Mouse (Mus musculus) kidney, postnatal 14 days (tissue): ENCODE measurements around the gene Ablim1.
A peak's percentile ranks its signal among the peaks of the same experiment; 100 is the strongest.

ENCODE experiments used
- DNase-seq: peaks from one replicate; pipeline ENCODE4 v3.0.0; 2022; ENCODE audit warnings: mixed read lengths

Gene Ablim1

DNA sequence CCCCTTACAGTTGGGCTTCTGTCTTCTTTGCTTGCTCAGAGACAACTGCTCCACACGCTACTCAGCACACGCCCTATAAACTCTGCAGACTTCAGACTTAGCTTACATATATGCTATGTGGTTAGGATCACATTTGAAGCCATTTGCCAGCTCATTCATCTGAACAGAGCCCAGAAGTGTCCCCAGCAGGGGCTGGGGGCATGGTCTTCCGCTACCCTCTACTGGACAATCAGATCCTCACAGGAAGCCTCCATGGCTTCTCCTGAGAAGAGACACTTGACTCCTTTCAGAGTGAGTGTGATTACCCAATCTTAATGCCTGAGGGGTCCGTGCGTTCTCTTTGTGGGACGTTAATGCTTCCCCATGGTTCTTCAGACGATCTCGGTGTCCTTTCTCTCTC is 59.6 kb downstream of the Ablim1 start:
- DNase-seq = no peak

DNA sequence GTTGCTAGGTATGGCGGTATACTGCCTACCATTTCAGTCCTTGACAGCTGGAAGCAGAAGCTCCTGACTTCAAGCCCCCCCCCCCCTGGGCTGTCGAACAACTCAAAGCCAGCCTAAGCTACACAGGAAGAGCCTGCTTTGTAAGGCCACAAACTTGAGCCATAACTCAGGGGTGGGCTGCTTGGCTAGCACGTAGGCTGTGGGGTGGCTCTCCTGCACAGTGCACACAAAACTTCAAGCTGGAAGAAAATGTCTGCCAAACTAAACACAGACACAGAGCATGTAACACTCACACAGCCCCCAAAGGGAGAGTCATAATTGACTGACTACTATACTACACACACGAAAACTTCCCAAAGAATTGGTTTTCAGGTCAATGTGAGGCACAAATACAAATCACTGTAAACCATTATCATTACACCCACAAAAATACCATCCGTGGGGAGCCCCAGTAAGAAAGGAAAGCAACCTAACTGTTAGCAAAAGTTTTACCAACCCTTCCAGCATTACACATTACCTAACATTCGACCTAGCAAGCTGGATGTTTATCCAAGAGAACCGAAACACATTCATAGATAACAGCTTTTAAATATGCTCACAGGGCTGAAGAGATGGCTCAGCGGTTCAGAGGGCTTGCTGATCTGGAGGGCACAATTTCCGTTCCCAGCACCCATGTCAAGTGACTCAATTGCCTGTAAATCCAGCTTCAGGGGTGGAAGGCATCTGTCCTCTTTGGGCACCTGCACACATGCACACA is 61.8 kb downstream of the Ablim1 start:
- no peak for DNase-seq

DNA sequence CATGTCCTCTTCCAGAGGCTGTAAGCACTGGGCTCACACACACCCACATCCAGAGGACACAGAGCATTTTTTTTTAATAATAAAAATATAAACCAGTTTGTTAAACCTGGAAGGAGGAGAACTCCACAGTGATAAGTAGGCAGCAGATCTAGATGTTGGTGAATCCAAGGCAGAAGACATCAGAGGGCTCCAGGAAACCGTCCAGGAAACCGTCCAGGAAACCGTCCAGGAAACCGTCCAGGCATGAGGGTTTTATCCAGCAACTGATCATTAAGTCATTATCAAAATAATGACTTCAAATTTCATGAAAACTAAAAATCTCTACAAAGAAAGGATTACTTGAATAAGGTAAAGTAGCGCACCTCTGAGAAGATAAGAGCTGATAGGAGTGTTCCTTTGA is 65.9 kb downstream of the Ablim1 start:
- DNase-seq = no peak

DNA sequence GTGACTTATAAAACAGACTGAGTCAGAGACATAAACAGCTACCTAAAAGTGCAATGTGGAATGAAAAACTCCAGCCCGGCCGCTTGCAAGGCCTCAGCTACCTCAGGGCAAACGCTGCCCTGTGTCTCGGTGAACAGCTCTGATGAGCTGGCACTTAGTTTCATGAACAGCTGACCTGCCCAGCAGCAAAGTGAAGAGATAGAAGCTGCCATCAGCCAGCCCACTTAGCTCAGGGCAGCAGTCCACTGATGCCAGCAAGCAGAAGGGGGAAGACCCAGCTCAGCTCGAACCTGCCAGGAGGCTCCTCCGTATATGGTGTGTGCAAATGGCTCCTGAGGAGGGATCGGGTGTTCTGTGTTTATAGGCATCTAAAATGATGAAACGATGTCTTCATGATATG is 67.5 kb downstream of the Ablim1 start:
- no peak for DNase-seq

DNA sequence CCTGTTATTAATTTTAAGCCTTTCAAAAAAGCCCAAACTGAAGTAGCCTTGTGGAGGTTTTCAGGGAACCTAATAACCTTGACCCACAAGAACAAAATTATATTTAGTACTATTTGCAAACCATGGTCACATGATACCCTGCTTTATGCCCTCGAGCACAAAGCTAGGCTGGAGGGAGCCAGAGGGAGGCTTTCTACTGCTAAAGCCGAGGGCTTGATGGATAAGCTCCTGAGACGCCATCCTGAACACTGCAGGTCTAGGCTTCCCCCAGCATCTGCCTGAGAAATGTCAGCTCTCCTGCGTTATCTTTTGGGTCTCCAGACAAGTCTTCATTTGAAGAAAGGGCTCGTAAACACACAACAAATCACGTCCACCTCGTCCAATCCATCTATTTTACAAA is 70.4 kb downstream of the Ablim1 start:
- DNase-seq = no peak

DNA sequence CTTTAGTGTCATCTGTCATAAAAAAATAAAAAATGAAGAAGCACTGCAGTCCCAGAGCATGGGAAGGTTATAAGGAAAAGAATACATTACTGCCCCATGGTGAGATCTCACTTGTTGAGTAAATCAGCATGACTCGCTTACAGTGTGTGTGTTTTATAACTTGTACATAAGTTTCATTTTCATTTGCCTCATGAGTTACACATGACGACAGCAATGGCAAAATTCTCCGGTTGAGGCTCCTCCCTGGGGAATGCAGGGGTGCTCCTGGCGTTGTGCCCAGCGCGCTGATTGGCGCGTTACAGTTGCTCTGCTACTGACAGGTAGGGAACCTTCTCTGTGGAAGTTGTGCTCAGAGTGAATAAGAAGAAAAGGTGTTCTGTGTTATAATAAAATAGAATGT is 71.1 kb downstream of the Ablim1 start:
- DNase-seq = peak; percentile 60

DNA sequence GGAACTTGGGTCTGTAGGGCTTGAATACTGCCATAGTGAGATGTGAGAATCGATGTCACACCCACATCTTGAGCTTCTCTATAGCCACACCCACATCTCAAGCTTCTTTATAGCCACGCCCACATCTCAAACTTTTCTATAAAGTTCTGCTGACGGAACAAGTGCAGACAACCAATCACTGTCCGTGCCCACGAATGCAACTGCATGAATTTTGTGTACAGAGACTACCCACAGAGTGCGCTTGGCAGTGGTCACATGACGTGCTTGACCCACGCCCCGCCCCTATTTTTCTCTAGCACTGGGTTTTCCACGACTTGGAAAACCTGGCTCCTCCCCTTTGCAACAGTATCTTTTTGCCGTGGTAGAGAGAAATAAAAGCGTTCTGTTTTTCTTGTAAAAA is 71.5 kb downstream of the Ablim1 start:
- DNase-seq = no peak

DNA sequence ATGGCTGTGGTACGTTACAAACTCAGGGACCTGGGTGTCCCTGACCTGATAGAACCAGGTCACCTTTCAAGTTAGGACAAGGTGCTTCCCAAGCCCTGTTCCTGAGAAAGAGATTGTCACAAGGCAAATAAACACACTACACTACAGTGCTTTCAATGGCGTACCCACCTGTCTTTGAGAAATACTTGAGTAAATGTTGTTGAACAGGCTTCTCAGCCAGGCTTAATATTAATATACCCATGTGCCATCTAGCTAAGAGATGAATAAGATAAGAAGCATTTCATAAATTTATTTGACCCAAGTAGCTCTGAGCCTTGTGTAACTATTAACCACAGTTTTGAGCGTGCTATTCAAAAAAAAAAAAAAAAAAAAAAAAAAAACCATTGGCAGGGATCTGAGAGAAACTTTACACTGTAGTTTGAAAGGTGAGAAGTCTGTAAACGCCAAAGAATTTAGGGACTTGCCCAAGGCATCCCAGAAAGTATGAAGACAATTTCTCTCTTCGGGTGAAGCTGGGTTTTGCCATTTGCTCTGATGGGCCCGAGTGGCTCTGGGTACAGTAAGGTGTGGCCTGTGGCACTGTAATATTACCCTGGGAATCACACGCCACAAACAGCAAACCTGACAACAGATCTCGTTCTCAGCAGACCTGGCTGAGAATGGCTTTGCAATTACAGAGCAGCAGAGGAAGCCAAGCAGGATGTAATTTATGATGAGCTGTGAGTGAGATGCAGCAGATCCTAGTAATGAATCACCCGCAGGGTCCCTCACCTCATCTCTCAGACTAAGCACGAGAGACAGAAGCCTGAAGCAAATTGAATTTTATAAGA is 73.1 kb downstream of the Ablim1 start:
- DNase-seq = no peak

DNA sequence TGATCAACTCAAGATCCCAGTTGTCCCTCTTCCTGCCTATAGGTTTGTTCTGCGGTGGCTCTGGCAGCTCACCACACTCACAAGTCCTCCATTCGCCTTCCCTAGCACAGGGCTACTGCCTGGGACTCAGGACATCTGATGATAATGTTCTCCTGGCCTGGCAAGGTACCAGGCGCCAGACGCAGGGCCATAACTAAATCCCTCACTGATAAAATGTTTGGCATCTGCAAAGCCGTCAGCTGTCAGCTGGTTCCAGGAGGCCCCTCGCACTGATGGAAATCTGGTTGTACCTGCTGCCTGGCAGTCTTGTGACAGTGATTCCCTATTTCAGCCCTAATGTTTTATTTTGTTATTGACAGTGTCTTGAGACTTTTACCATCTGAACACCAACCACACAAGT is 74.5 kb downstream of the Ablim1 start:
- DNase-seq = no peak

DNA sequence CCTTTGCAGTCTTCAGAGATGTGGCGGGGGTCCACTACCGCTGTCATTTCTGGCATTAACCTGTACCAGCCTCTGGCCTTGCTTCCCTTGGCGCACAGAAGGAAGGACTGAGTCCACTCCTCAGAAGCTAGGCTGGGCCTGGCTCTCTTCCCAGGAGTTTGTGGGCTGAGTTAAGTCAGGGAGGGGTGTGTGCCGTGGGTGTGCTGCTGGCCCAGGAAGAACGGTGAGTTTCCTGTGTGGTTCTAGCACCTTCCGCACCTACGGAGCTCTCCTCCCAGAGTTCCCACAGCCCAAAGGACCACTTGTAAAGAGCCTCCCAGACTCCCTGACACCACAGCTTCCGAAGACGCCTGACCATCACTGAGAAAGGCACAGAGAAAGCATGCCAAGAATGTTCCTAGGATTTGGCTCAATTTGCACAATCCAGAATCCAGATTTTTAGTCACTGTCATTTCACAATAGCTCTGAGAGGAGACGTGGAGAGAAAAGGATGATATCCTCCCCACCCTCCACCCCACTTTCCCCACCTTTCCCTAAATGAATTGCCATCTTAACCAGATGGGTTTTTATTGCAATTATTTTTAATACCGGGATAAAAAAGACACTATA is 75.4 kb downstream of the Ablim1 start:
- DNase-seq = peak; percentile 75

DNA sequence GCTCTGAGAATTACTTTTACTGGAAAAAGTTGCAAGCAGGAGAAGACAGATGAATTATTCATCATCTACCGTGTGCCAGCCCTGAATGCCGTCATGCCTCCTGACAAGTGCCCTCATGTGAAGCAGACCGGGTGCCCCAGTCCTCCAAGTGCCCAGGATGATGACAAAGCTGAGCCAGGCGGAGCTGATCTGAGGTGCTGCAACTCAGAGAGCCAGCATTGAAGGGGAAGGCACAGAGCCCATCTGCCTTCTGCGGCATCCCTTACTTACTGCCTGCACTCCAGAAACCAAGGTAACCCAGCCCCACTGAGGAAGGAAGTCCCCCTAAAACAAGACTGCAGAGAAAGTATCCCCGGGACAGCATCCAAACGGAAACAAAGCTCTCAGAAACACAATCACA is 76.3 kb downstream of the Ablim1 start:
- DNase-seq = peak; percentile 55

DNA sequence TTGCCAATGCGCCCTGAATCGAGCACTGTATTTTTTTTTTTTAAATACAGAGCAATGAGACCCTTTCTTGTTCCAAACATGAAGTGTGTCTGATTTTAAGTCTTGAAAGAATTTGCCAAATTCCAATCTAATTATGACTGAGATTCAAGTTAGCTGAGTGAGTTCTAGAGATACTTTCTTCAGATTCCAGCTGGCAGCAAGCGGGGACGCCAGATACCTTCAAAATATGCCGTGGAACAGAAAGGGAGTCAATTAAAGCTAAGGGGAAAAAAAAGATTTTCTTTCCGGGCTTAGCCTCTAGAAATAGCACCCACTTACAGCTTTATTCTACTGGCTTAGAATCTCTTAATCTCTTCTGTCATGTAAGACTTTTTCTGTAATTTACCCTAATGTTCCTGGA is 77.2 kb downstream of the Ablim1 start:
- DNase-seq = no peak

DNA sequence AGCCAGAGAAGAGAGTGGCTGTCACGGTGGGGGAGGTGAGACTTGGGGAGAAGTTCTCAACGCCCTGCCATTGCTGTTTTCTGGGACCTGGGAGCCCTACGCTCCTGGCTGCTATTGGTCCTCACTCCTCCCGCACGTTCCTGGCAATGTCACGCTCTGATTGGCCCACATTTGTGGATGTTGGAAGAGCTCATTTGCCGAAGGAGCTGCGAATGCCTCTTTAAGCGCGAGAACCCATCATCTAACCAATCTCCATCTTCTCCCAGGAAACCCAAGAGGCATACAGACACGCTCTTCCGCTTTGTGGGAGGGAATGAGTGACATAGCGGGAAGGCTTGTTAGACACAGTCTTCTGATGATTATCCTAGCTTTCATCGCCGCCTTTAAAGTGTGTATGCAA is 78.1 kb downstream of the Ablim1 start:
- no peak for DNase-seq

DNA sequence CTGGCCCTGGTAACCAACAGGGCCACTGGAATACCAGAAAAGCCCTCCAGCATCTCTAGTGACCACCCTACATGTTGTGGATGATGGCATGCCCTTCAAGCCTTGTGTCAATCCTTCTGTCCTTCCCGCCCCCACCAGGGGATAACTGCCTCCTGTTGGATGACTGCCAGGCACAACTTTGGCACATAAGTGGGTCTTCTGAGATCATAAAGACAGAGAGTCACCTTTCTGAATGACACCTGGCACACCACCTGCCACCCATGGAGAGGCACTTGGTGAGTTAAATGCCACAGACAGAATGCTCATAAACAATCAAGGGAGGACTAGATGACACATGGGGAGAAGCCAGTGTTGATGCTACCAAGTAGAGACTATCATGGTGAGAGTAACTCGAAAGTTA is 78.8 kb downstream of the Ablim1 start:
- DNase-seq = no peak

DNA sequence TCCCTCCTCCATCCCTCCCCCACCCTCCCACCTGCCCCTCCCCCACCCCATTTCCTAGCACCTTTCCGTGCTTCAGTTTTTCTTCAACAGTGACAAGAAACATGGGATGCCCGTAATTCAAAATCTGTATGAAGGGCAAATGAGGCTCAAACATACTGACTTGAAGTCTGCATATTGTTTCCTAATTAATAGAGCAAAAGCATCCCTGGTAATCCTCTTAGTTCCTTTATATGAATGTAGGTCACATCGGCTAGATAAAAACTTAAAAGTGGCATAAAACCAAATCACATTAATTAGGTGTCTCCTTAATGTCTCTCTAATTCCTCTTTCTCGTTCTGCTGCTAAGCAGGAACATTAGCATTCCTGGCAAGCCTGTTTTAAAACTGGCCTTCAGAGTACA is 83.7 kb downstream of the Ablim1 start:
- no peak for DNase-seq

DNA sequence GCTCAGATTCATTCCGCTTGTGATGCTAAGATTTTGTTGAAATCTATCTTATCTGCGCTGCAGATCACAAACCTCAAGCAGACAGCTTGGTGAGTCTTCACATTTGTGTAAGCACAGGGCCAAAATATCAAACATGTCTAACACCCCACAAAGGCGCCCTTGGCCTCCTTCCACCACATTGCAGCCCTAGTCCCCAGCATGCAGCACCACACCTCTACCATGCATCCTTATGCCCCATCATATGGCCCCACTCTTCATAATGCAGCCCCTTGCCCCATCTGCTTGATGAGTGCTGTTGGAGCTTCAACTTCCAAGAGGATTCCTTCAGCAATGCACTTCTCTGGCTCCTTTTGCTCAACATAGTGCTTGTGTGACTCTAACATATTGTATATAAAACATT is 85.6 kb downstream of the Ablim1 start:
- no peak for DNase-seq

DNA sequence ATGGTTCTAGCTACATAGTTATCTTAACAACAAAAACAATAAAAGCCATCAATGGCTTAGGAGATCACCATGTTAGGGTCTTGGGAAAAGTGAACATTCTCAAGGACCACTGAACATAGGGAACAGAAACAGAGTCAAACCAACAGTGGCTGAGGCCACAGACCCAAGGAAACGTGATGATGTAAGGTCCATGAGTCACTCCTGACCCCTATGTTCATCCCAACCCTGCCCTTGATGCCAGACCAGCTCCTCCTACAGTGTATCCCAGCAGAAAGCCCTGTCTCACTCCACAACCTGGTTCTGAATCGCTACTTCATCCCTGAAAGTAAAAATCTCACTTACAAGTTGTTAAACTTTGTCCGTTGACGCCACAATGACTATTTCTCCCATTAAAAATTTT is 86.1 kb downstream of the Ablim1 start:
- DNase-seq = no peak

DNA sequence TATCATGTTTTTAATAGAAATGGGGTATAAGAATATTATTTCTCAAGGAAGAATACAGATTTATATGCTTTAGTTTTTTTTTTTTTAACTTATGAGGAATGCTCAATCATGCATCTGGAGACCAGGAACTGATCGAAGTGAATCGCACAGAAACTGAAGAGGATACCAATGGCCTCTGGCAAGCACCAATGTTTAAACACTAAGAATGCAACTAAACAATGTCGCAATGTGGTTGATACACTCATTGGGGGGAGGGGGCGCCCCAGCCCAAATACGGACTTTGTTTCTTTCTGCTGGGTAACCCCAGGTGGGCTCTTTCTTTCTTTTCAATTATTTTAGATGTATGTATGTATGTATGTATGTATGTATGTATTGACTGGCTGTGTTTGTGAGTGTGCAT is 90.3 kb downstream of the Ablim1 start:
- DNase-seq = no peak

DNA sequence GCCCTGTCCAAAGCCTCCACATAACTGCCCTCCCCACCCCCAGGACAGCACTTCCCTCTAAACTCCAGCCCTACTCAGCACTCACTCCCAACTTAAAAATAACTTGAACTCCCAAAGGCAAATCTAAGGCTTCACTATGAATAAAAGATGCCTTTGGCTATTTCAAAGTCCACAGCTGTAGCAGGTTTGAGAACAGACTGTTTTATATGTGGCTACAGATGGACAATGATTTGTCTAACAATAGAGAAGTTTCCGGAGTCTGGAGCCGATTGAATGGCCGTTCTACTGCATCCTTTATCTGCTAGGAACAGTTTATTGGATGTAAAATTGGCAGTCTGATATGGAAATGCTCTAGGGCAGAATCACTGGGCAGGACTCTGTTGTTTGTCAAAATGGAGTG is 91.0 kb downstream of the Ablim1 start:
- DNase-seq = no peak

DNA sequence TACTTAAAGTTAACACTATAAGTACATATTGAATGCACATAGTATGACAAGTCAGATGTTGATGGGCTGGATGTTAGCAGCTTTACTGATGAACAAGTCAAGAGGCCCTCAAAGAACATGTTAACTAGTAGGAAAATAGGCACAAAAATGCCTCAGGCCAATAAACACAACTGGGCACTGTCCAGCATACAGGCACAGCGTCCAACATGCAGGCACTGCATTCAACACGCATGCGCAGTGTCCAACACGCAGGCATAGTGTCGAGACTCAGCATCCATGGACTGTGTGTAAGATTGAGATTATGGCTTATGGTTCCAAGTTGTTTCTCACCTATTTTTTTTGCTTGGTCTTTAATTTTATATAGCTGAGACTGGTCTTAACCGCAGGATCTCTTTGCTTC is 92.1 kb downstream of the Ablim1 start:
- no peak for DNase-seq

DNA sequence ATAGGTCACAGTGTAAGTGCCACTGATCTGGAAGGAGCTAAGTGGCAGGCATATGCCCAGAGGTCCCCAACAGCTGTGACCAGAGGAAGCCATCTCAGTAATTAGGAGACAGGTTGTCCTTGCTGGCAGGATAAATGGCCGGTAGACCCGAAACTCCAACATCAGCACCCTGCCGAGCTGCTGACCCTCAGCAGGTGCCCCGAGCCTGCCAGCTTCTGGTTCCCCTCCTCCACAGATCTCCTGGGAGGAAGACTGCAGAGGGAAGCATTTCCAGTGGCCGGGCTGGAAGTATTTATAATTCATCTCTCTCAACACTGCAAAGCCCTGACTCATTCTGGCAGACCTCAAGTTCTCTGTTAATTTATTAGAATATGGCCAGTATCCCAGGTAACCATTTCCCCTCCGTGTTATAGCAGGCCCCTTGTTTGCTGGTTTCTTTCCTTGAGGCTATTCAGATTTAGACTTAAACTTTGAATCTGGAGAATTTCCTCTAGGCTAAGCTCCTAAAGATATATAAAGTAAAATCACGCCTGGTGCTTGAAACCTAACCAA is 93.0 kb downstream of the Ablim1 start:
- DNase-seq = no peak

DNA sequence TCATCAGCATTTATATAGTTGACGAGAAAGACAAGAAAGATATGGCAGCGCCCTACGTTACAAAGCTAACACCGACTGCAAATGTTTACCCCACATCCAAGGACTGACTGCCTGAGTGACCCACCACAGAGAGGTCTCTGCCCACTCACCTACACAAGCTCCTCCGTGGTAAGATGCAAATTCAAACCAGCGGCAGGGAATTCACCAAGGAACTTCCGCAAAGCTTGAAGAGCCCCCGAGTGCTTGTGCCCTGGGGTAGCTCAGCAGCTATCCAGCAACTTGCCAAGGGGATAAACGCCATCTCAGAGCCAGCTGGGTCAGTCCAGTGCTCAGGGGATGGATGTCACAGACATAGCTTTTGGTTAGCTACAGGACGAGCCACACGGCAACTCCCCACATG is 95.0 kb downstream of the Ablim1 start:
- DNase-seq = no peak

DNA sequence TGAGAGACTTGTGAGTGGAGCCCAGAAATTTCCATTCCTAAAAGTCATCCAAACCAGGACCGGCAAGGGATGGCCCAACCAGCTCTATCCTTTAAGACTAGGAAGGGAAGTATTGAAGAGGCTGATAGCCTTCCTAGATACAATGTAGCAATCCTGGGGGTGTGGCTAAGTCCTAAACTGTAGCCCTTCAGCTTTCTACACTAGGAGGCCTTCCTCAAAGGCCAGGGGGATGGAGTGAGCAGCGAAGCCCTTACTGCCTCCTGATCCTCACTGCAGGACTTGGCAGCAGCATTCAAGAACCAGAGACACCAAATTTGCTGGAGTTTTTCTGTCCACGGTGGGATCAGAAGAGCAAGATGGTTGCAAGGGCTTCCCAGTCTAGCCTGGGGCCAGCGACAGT is 97.6 kb downstream of the Ablim1 start:
- DNase-seq = no peak

DNA sequence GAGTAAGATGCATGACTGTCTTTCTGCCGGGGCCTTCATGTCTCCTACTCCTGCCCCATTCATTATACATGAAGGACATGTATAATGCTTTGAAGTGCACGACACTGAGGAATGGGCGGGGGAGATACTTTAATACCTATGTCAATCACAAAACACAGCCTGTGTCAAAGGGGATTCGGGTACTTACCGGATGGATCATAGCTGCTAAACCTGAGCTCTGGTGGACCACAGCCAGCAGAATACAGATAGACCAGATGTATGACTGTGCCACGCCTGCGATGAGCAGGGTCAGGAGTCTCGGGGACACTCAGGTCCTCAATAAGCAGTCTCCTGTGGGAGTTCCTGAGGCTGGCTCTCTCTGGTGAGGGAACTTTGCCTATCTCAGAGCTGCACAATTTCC is 99.2 kb downstream of the Ablim1 start:
- DNase-seq = no peak
